Mouse (Mus musculus) testis, adult 2 months (tissue): ENCODE results near the gene Pou2f2.

Experiments used
- CTCF ChIP-seq: fragments of 200-500 bp; IDR thresholded peaks from 2 replicates; pipeline ENCODE4 v1.5.1; 2012; ENCODE audit warnings: low read depth, mild to moderate bottlenecking, inconsistent platforms, low read length, moderate library complexity; ENCODE audit not compliant: control insufficient read depth, insufficient read depth, insufficient replicate concordance
- POLR2A ChIP-seq: fragments of 200-500 bp; IDR thresholded peaks from 2 replicates; pipeline ENCODE4 v1.6.1; 2012; ENCODE audit warnings: low read depth, mild to moderate bottlenecking, inconsistent platforms, low read length, moderate library complexity; ENCODE audit not compliant: control insufficient read depth

- TF ChIP-seq CTCF (no peak), POLR2A (no peak)
Observed at GRCm38 (mm10) chr7:25155469-25156157, 23.9 kb downstream of the Pou2f2 start.
